Mouse (Mus musculus) limb, embryonic 13.5 days (tissue): ENCODE results near the gene Dnajc7. TPM values are rescaled to one million over a fixed set of nuclear protein-coding genes. Genes with fewer than 3 reads are reported as not detected.
A peak's percentile ranks its signal among the peaks of the same experiment; 100 is the strongest.

Experiments used
- ATAC-seq: fragments of 200-750 bp; cut with Nextera tagmentation; 2 replicates; pipeline ENCODE4 v1.8.0; 2017; ENCODE audit warnings: low read depth, moderate number of reproducible peaks, moderate TSS enrichment; ENCODE audit not compliant: low FRiP score
- H3K27ac ChIP-seq: fragments of 300-500 bp; sonication (generic); 2 replicates; pipeline ENCODE4 v1.5.1; 2015; ENCODE audit warnings: inconsistent platforms, mild to moderate bottlenecking, moderate library complexity
- H3K27me3 ChIP-seq: fragments of 300-500 bp; sonication (generic); 2 replicates; pipeline ENCODE4 v1.6.1; 2015; ENCODE audit warnings: mild to moderate bottlenecking, inconsistent platforms
- H3K36me3 ChIP-seq: fragments of 300-500 bp; sonication (generic); 2 replicates; pipeline ENCODE4 v1.6.1; 2015; ENCODE audit warnings: inconsistent platforms, mild to moderate bottlenecking, moderate library complexity
- H3K4me1 ChIP-seq: fragments of 300-500 bp; sonication (generic); 2 replicates; pipeline ENCODE4 v1.6.1; 2015; ENCODE audit warnings: inconsistent platforms
- H3K4me2 ChIP-seq: fragments of 300-500 bp; sonication (generic); replicated peaks from 2 replicates; pipeline ENCODE4 v1.6.1; 2015; ENCODE audit warnings: inconsistent platforms, mild to moderate bottlenecking, moderate library complexity
- H3K4me3 ChIP-seq: fragments of 300-500 bp; sonication (generic); 2 replicates; pipeline ENCODE4 v1.5.1; 2015; ENCODE audit warnings: moderate library complexity, mild to moderate bottlenecking, inconsistent platforms
- H3K9ac ChIP-seq: fragments of 300-500 bp; sonication (generic); 2 replicates; pipeline ENCODE4 v1.6.1; 2015; ENCODE audit warnings: mild to moderate bottlenecking, inconsistent platforms
- H3K9me3 ChIP-seq: fragments of 300-500 bp; sonication (generic); 2 replicates; pipeline ENCODE4 v1.6.1; 2016; ENCODE audit warnings: inconsistent platforms
- WGBS: fragments of 180-500 bp; shearing (Covaris S2); methylation state at CpG from one replicate; pipeline ENCODE4 v1.1.7; 2015; 5-methylcytosine and 5-hydroxymethylcytosine counted together
- polyA plus RNA-seq: library from polyadenylated mRNA; unstranded; fragments of >200 nt; fragmentation: Nextera tagmentation; extraction: Ambion mirVana; gene quantifications from 2 replicates; pipeline ENCODE4 v1.2.1, GENCODE M21; 2015

Gene Dnajc7
- polyA plus RNA-seq, 1 experiment from 2014 or later: 283 TPM

GRCm38 (mm10) chr11:100575484-100575855 lies 44.5 kb downstream of the Dnajc7 start:
- H3K27me3 ChIP-seq: peaks cover 17% of the 10 kb centered on the region
- H3K36me3 ChIP-seq: peaks cover 33% of the 10 kb centered on the region
- H3K9ac ChIP-seq: peak overlapping the region; percentile 72
- 0 out of 2 replicates have a peak, but pooled peaks have one; percentile 7 for ATAC-seq
- peak overlapping the region; percentile 65 for H3K4me3 ChIP-seq
- 53% methylated on average over 2 of the region's 2 CpGs for WGBS
- H3K4me1 ChIP-seq: peaks cover 24% of the 10 kb centered on the region
- peak overlapping the region; percentile 74; the same call in 1 of the 2 replicates for H3K27ac ChIP-seq
- H3K9me3 ChIP-seq: no peaks in the 10 kb centered on the region
- H3K4me2 ChIP-seq: peak overlapping the region; percentile 73

GRCm38 (mm10) chr11:100574708-100575483 lies 45.1 kb downstream of the Dnajc7 start, which contains the start of gene Cnp:
Gene Cnp (plus strand): TSS chr11:100574904.
- WGBS: 2% methylated on average over 47 of the region's 47 CpGs
- peak within 1 kb of the TSS; percentile 72 for H3K9ac ChIP-seq
- H3K4me2 ChIP-seq: peak within 1 kb of the TSS; percentile 73
- H3K9me3 ChIP-seq: no peaks in the 10 kb centered on the region
- peaks cover 17% of the 10 kb centered on the region for H3K27me3 ChIP-seq
- peak within 1 kb of the TSS; percentile 74 for H3K27ac ChIP-seq
- ATAC-seq: peak; percentile 78; the same call in 1 of the 2 replicates
- peak within 1 kb of the TSS; percentile 65 for H3K4me3 ChIP-seq
- peaks cover 24% of the 10 kb centered on the region for H3K4me1 ChIP-seq
- peaks cover 28% of the 10 kb centered on the region for H3K36me3 ChIP-seq

GRCm38 (mm10) chr11:100574188-100574587 lies 45.8 kb downstream of the Dnajc7 start:
- no peak for ATAC-seq
- peaks cover 17% of the 10 kb centered on the region for H3K27me3 ChIP-seq
- peaks cover 24% of the 10 kb centered on the region for H3K4me1 ChIP-seq
- H3K9ac ChIP-seq: no peak overlapping the region
- peak overlapping the region; percentile 73 for H3K4me2 ChIP-seq
- peak overlapping the region; percentile 74 for H3K27ac ChIP-seq
- peaks cover 20% of the 10 kb centered on the region for H3K36me3 ChIP-seq
- WGBS: 91% methylated on average over 3 of the region's 3 CpGs
- no peaks in the 10 kb centered on the region for H3K9me3 ChIP-seq
- peak overlapping the region; percentile 65 for H3K4me3 ChIP-seq

- peaks cover 19% of the 10 kb centered on the region for H3K4me1 ChIP-seq
- H3K36me3 ChIP-seq: no peaks in the 10 kb centered on the region; the same call in 1 of the 2 replicates
- ATAC-seq: no peak
- WGBS: 6% methylated on average over 16 of the region's 16 CpGs
- peak overlapping the region; percentile 14 for H3K4me3 ChIP-seq
- H3K9ac ChIP-seq: 0 out of 2 replicates have a peak overlapping the region, but pooled peaks have one; percentile 43
- H3K27ac ChIP-seq: no peak overlapping the region
- peaks cover 17% of the 10 kb centered on the region for H3K27me3 ChIP-seq
- no peaks in the 10 kb centered on the region for H3K9me3 ChIP-seq
- H3K4me2 ChIP-seq: peak overlapping the region; percentile 54
Measured at GRCm38 (mm10) chr11:100571202-100571567, 48.8 kb downstream of the Dnajc7 start.

GRCm38 (mm10) chr11:100570430-100571201 lies 49.4 kb downstream of the Dnajc7 start:
- H3K4me3 ChIP-seq: peak overlapping the region; percentile 14
- 11% methylated on average over 8 of the region's 8 CpGs for WGBS
- no peaks in the 10 kb centered on the region for H3K9me3 ChIP-seq
- peaks cover 17% of the 10 kb centered on the region for H3K27me3 ChIP-seq
- H3K4me2 ChIP-seq: peak overlapping the region; percentile 54
- 0 out of 2 replicates have a peak overlapping the region, but pooled peaks have one; percentile 43 for H3K9ac ChIP-seq
- H3K27ac ChIP-seq: no peak overlapping the region
- peaks cover 13% of the 10 kb centered on the region for H3K4me1 ChIP-seq
- ATAC-seq: peak; percentile 16; the same call in 1 of the 2 replicates
- no peaks in the 10 kb centered on the region for H3K36me3 ChIP-seq

GRCm38 (mm10) chr11:100569789-100570188 lies 50.2 kb downstream of the Dnajc7 start:
- Histone ChIP-seq H3K27ac (no peak overlapping the region), H3K4me3 (no peak overlapping the region), H3K27me3 (peaks cover 17% of the 10 kb centered on the region), H3K9me3 (no peaks in the 10 kb centered on the region), H3K36me3 (no peaks in the 10 kb centered on the region), H3K9ac (no peak overlapping the region), H3K4me1 (peaks cover 8% of the 10 kb centered on the region), H3K4me2 (no peak overlapping the region)
- 60% methylated on average over 9 of the region's 9 CpGs for WGBS
- ATAC-seq: no peak

GRCm38 (mm10) chr11:100568692-100569091 lies 51.3 kb downstream of the Dnajc7 start:
- ATAC-seq: no peak
- Histone ChIP-seq H3K4me3 (no peak overlapping the region), H3K4me2 (no peak overlapping the region), H3K36me3 (no peaks in the 10 kb centered on the region), H3K27ac (no peak overlapping the region), H3K27me3 (peaks cover 17% of the 10 kb centered on the region), H3K4me1 (peaks cover 8% of the 10 kb centered on the region), H3K9ac (no peak overlapping the region), H3K9me3 (no peaks in the 10 kb centered on the region)
- 83% methylated on average over 8 of the region's 8 CpGs for WGBS

- Histone ChIP-seq H3K27ac (no peak overlapping the region), H3K36me3 (no peaks in the 10 kb centered on the region), H3K4me3 (no peak overlapping the region), H3K4me2 (no peak overlapping the region), H3K9me3 (no peaks in the 10 kb centered on the region), H3K9ac (no peak overlapping the region), H3K4me1 (peaks cover 8% of the 10 kb centered on the region), H3K27me3 (peaks cover 17% of the 10 kb centered on the region)
- no peak for ATAC-seq
- WGBS: 48% methylated on average over 9 of the region's 9 CpGs
Measured at GRCm38 (mm10) chr11:100567815-100568245, 52.1 kb downstream of the Dnajc7 start.

GRCm38 (mm10) chr11:100567229-100567628 lies 52.7 kb downstream of the Dnajc7 start:
- H3K36me3 ChIP-seq: no peaks in the 10 kb centered on the region
- H3K27me3 ChIP-seq: peaks cover 17% of the 10 kb centered on the region
- H3K9me3 ChIP-seq: no peaks in the 10 kb centered on the region
- no peak overlapping the region for H3K4me3 ChIP-seq
- H3K27ac ChIP-seq: no peak overlapping the region
- 76% methylated on average over 5 of the region's 5 CpGs for WGBS
- peaks cover 8% of the 10 kb centered on the region for H3K4me1 ChIP-seq
- no peak overlapping the region for H3K9ac ChIP-seq
- no peak for ATAC-seq
- H3K4me2 ChIP-seq: no peak overlapping the region

GRCm38 (mm10) chr11:100564703-100565102 lies 55.3 kb downstream of the Dnajc7 start:
- Histone ChIP-seq H3K9me3 (no peaks in the 10 kb centered on the region), H3K9ac (no peak overlapping the region), H3K27ac (no peak overlapping the region), H3K27me3 (no peaks in the 10 kb centered on the region), H3K4me3 (no peak overlapping the region), H3K4me1 (no peaks in the 10 kb centered on the region), H3K36me3 (no peaks in the 10 kb centered on the region), H3K4me2 (no peak overlapping the region)
- WGBS: 89% methylated on average over 6 of the region's 6 CpGs
- no peak for ATAC-seq

GRCm38 (mm10) chr11:100564297-100564696 lies 55.7 kb downstream of the Dnajc7 start:
- no peak overlapping the region for H3K27ac ChIP-seq
- 78% methylated on average over 15 of the region's 15 CpGs for whole genome bisulfite sequencing
- H3K27me3 ChIP-seq: no peaks in the 10 kb centered on the region
- ATAC-seq: no peak
- H3K36me3 ChIP-seq: no peaks in the 10 kb centered on the region
- H3K9ac ChIP-seq: no peak overlapping the region
- no peak overlapping the region for H3K4me3 ChIP-seq
- no peaks in the 10 kb centered on the region for H3K4me1 ChIP-seq
- H3K9me3 ChIP-seq: no peaks in the 10 kb centered on the region
- no peak overlapping the region for H3K4me2 ChIP-seq

- WGBS: 75% methylated on average over 5 of the region's 5 CpGs
- no peaks in the 10 kb centered on the region for H3K9me3 ChIP-seq
Measured at GRCm38 (mm10) chr11:100561748-100562147, 58.2 kb downstream of the Dnajc7 start.

More at GRCm38 (mm10) chr11:100561748-100562147, 58.2 kb downstream of the Dnajc7 start:
- Histone ChIP-seq H3K9ac (no peak overlapping the region), H3K27ac (no peak overlapping the region), H3K27me3 (no peaks in the 10 kb centered on the region), H3K4me1 (no peaks in the 10 kb centered on the region), H3K4me3 (no peak overlapping the region), H3K4me2 (no peak overlapping the region), H3K36me3 (no peaks in the 10 kb centered on the region)
- ATAC-seq: no peak
